Mouse (Mus musculus) pancreas, adult 10 weeks (tissue): ENCODE results near the gene Fkbp5. TPM values are rescaled to one million over a fixed set of nuclear protein-coding genes. Genes with fewer than 3 reads are reported as not detected.

Experiments used
- polyA plus RNA-seq: library from polyadenylated mRNA; stranded (reverse); fragments of 350-450 nt; fragmentation: Illumina TruSeq; extraction: RNeasy Lipid Tissue Mini Kit (QIAGEN cat#74804); gene quantifications from one replicate; pipeline ENCODE4 v1.2.3, GENCODE M21; 2015; ENCODE audit warnings: low read depth, low replicate concordance; ENCODE audit not compliant: insufficient read depth

Gene Fkbp5
- polyA plus RNA-seq: 9.3 TPM

GRCm38 (mm10) chr17:28517441-28517955 lies at the start of gene Fkbp5:
TSS of gene Fkbp5 (minus strand) at chr17:28517527.

GRCm38 (mm10) chr17:28560598-28560997 lies 43.3 kb upstream of the Fkbp5 start, which contains the start of gene Clps:
TSS of gene Clps (minus strand) at chr17:28560766.

GRCm38 (mm10) chr17:28549111-28549510 lies 31.8 kb upstream of the Fkbp5 start, which contains the start of gene Clpsl2:
TSS of gene Clpsl2 (plus strand) at chr17:28549411.

GRCm38 (mm10) chr17:28530506-28530905 lies 13.2 kb upstream of the Fkbp5 start, which contains the start of gene Armc12:
TSS of gene Armc12 (plus strand) at chr17:28530806.

GRCm38 (mm10) chr17:28365122-28365521 lies 152.2 kb downstream of the Fkbp5 start, which contains the start of gene Tulp1:
TSS of gene Tulp1 (minus strand) at chr17:28365222.

GRCm38 (mm10) chr17:28350466-28351352 lies 166.6 kb downstream of the Fkbp5 start, which contains the start of gene Tead3:
TSS of gene Tead3 (minus strand) at chr17:28350817.

Other genes starting within 250 kb of the Fkbp5 start
- gene Fance, start 204.0 kb downstream of the Fkbp5 start, polyA plus RNA-seq: 12.6 TPM
- gene Rpl10a, start 189.1 kb downstream of the Fkbp5 start, polyA plus RNA-seq: 539 TPM
- gene Tead3, start 166.7 kb downstream of the Fkbp5 start, polyA plus RNA-seq: 5.6 TPM
- not detected for gene Tulp1, start 152.3 kb downstream of the Fkbp5 start, polyA plus RNA-seq
- not detected for gene Armc12, start 13.3 kb upstream of the Fkbp5 start, polyA plus RNA-seq
- not detected for gene Clpsl2, start 31.9 kb upstream of the Fkbp5 start, polyA plus RNA-seq
- 44,031 TPM for gene Clps, start 43.2 kb upstream of the Fkbp5 start, polyA plus RNA-seq
- not detected for gene Lhfpl5, start 58.1 kb upstream of the Fkbp5 start, polyA plus RNA-seq
- gene Srpk1, start 105.2 kb upstream of the Fkbp5 start, polyA plus RNA-seq: 28.9 TPM
- not detected for gene Slc26a8, start 172.7 kb upstream of the Fkbp5 start, polyA plus RNA-seq
- gene Mapk14, start 173.8 kb upstream of the Fkbp5 start, polyA plus RNA-seq: 17.4 TPM
- gene AC170998.1, start 208.6 kb upstream of the Fkbp5 start, polyA plus RNA-seq: not detected